Mouse (Mus musculus): ENCODE results near the gene Tacc2. TPM values are rescaled to one million over a fixed set of nuclear protein-coding genes. Genes with fewer than 3 reads are reported as not detected.
A peak's percentile ranks its signal among the peaks of the same experiment; 100 is the strongest.

Tacc2 gene
- total RNA-seq, 2 experiments from 2014 or later, result 187 to 199 TPM

DNA sequence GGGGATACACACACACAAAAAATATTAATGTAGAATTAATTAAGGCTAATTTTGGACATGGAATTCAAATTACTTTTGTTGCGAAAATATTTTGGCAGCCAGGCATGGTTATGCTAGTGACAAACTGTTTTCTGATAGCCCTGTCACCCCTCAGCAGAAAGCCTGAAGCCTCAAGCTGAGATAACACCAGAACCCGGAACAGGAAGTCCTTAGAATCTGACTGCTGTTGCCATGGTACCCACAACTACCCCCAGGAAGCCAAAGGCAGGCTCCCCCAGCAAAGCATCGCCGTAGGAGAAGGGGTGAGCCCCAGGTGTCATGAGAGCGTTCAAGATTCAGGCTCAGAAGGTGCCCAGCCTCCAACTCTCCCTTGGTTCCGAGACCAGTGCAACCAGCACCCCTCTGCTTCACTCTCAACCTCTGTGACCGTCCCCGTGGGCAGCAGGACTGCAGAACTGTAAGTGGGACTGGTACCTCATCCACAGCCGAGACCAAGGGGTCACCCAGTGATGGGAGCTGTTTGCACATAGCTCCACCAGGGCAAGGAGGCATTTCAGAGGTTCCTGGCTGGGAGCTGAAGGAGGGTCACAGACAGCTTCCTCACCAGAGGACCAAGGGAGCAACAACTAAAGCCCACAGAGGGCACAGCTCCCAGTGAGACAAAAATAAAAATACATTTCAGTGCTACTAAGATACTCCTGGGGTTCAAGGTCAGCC is 196.8 kb downstream of the Tacc2 start, which contains the start of gene Btbd16:
Btbd16 (plus strand) TSS at position 156 of the 717 bp plus-strand sequence.
- no peak for DNase-seq

DNA sequence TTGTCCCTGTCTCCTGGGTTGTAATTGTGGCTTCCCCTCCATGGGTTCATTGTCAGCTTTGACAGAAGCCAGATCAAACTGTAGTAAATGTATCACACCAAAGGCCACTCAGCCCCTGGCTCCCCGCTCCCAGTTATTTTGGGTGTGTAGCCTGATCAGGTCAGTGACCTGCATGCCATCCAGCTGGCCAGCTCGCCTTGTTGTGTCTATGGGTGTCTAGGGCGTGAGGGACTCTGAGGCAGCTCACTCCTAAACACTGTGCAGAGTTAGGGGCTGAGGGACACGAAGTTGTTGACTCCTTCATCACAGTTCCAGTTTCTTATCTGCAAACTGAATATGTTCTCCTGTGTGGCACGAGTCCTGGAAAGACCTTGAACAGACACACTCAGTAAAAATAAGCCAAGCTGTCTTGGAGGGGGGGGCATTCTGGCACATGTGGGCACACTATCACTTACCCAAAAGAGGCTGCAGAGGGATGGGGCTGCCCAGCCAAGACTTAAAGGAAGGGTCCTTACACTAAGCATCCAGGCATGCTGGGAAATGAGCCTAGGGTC is 203.7 kb downstream of the Tacc2 start:
- no peak for DNase-seq

DNA sequence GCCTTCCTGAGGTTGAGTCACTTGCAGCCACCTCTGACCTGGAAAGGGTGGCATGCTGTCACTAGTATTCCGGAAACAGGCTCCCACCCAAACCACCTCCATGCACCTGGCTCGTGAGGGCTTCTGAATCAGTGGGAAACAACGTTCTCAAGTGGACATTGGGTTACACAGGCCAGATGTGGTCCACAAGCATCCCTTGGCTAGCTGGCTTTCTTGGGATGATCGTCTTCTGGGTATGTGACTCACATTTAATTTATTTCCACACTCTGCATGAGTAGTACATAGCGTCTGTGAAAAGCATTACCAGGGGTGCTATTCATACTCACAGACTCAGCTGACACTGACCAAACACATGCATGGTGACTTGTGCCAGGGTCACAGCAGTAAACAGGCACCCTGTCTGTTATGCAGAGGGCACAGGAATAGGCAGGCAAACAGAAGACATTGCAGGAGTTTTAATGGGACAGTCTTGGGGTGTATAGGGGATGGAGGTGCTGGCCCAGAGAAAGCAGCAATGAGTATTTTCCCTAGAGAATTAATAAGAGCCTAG is 205.3 kb downstream of the Tacc2 start:
- DNase-seq, result no peak

DNA sequence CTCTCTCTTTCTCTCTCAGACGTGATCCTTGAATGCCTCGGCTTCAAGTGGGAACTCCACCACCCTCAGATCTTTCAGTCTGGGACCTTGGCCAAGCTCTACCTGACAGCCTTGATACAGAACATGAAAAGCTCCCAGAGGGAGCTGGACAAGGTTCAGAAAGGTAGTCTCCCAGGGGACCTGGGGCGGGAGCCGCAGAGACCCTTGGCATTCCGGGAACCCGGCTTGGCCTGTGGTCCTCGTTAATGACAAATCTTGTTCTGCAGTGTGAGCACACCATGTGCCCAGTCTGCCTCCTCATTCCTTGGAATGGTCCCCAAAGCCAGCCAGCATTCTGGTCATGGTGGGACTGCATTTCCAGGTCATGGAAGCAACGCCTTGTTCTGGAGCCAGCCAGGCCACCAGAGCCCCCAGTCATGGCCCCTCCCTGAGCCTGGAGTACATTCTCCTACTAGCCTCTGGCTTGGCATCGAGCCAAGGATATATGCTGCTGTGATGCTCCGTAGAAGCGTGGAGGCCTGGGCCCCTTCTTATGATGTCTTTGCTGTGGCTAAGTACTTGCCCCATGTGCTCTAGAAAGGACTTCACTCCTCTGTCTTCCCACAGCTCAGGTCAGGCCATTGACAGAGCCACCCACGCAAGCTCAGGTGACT is 208.8 kb downstream of the Tacc2 start:
- no peak for DNase-seq

DNA sequence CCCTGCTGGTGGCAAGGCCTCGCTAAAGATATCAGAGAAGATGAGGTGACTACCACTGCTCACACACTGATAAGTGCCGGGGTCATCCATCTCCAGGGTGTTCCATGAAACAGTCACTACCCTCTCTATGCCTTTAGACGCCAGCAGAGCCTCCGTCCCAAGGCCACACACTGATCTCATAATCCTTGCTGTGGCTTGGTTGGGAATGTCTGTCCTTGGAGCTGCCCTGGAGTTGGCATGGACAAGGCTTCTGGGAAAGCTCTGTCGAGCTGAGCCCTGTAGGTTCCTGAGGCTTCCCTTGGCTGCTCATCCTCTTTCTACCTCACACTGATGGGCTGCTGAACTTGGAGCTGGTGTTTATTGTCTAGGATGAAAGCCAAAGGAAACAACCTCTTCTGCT is 209.5 kb downstream of the Tacc2 start:
- no peak for DNase-seq

DNA sequence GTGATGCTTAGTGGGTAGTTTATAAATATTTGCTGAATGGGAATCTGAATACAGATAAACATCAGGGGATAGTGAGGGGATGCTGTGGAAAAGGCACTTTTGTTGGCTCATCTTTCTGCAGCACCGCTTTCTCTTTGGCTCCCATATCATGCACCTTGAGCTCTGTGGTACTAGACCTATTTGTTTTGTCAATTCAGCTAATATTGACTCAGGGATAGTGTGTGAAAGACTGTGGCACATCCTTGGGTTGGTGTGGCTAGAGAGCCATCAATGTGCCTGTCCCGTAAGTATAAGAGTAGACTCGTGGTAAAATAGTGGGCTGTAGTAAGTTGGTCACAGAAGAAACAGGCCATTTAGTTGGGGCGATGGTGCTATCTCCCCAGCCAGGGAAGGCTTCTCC is 210.3 kb downstream of the Tacc2 start:
- DNase-seq, result no peak

DNA sequence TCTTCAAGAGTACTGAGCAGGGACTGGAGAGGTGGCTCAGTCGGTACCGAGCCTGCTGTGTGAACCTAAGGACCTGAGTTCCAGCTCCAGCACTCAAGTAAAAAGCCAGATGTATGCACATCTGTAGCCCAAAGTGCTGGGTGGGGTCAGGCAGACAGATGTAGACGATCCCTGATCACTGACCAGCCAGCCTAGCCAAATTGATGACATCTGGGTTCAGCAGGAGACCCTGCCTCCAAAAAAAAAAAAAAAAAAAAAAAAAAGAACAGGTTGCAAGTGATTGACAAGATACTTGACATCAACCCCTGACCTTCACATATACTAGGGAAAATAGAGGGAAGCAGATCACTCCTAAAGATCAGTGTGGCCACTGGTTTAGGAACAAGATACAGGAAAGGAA is 211.7 kb downstream of the Tacc2 start:
- no peak for DNase-seq

DNA sequence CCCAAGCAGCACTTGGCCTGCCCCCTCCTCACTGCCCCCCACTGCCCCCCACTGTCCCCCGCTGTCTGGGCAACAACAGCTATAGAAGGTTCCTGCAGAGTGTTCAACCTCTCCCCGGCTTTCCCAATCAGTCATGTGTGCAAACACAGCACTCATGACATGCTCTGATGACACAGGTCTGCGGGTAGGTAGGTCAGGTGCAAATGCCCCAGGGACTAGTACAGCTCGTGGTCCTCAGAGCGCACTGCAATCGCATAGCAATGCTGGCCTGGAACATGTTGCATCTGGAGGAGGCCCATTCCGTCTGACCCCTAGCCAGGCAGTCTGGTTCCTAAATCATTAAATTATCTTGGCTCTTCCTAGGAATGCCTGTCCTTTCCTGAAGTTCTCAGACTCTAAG is 212.2 kb downstream of the Tacc2 start:
- DNase-seq, result no peak

DNA sequence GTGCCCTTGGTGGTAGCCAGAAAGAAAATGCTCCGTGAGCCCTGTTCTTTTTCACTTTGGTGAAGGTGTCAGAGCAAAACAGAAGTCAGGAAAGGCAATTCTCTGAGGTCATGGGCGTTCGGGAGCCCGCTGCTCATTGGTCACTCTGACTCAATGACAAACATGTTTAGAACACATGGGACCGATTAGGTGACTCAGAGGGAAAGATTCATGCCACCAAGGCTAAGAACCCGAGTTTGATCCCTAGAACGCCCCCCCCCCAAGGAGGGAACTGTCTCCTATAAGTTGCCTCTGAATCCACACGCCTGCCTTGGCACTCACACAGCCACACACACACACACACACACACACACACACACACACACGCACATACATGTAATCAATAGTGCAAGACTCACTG is 216.4 kb downstream of the Tacc2 start:
- DNase-seq, result no peak

DNA sequence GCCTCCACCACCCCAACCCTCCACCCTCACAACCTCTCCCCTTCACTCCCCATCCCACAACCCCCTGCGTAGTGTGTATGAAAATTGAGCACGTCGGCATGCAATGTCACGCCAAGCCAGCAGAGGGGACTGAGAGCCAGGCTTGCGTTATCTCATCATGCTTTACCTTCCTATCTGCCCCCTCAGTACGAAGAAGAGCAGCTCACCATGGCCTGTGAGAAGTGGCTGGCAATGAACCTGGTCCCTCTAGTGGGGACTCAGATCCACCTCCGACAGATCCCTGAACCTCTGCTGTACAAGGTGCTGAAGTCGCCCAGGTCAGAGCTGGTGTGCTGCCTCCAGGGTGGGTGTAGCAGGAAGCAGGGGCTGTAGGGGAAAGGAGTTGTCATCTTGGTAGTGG is 219.5 kb downstream of the Tacc2 start:
- no peak for DNase-seq

DNA sequence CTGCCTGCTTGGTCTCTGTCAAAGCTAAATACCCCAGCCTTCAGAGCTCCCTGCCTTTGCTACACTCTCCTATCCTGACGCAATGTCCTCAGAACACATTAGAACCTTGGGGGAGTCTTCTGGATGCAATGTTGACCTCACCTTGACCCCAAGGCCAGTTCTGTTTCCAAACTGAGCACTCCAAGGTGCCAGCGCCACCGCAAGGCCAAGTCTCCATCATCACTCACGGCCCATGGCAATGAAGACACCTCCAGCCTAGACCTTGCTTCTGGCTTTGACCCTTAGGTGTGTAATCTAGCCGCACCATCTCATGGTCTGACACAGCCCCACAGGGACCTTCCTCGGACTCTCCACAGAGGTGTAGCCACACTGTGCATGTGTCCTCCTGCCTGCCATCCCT is 220.3 kb downstream of the Tacc2 start:
- no peak for DNase-seq

DNA sequence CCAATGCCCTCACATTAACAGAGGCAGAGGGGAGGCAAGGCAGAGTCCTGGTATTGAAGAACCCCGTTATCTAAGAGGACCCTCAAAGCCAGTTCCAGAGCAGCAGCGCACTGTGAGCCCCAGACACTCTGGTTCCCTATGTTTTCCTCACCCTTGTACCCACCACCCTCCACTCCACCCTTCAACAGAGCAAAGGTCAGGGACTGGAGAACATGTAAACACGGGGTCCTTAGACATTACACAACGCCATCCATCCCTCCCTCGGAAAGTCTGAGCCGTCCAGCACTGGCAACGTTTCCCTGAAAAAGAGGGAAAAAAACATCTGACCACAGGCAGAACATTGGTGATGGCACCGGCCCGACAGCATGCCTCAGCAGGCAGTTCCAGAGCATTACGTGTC is 222.2 kb downstream of the Tacc2 start:
- no peak for DNase-seq

DNA sequence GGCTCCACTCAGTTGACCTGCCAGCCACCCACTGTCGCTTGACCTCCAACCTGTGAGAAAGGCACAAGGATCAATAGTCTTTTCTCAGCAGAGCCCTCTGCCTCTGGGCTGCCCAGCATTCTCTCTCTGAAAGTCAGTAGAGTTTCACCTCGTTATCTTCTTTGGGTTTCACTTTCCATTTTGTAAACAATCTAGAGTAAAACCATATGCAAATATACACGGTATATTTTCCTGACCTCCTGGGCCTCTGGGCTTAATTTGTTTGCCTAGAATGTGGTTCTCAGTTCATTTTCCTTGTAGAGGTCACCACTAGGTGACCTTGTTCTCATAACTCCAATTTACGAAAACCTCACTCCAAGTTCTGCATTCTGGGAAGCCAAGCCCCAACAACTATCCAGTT is 223.4 kb downstream of the Tacc2 start:
- DNase-seq, result no peak

DNA sequence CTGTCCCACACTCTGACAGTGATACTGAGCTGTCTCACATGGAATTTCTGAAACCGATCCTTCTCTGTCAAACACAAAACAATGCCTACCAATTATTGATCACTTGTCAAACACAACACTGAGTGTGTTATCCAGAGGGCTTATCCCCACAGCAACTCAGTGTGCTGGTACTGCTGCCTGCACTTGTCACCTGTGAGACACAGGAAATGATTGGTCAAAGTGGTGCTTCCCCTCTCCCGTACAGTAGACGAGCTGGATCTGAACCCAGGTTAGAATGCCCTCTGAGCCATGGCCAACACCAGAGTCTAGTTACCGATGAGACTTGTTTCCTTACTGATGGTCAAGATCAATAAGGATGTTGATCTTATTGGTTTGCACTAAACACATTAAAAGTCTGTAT is 224.6 kb downstream of the Tacc2 start:
- DNase-seq, result no peak

DNA sequence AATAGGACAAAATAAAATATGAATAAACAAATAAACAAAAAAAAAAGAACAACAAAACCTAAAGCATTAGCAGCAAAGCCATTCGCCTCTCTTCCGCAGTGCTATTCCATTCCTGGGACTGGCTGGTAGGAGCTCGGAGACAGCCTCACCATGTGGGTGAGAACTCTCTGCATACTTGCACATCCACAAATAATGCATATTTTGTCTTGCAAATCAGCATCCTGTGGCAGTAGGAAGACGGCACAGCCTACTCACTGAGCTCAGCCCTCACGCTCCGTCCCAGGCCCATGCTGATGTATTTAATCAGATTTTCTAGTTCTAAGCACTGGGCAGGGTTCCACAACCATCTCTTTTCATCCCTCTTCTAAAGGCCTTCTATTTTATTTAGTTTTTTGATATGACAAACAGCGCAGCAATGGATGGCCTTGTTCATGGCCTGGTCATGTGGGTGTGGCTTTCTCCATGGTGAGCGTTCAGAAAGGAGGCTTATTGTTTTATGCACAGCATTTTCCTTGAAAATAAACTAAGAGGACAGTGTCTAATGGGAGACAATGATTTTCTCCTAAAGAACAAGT is 226.1 kb downstream of the Tacc2 start:
- no peak for DNase-seq

DNA sequence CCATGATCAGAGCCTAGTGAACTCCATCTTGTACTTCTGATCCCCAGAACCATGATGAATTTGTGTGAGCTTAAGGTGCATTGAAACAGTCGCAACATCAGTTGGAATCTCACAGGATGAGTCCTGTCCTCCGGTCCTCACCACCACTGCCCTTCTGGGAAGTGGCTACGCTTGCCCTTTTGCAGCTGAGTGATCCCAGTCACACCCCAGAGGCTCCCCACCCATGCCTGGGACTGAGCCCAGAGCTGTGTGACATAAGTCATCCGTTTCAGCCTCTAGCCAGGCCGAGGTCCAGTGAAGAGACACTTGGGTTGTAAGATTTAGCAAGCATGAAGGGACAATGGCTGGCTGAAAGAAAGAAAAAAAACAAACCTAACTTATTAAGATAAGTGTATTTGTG is 227.8 kb downstream of the Tacc2 start:
- no peak for DNase-seq

DNA sequence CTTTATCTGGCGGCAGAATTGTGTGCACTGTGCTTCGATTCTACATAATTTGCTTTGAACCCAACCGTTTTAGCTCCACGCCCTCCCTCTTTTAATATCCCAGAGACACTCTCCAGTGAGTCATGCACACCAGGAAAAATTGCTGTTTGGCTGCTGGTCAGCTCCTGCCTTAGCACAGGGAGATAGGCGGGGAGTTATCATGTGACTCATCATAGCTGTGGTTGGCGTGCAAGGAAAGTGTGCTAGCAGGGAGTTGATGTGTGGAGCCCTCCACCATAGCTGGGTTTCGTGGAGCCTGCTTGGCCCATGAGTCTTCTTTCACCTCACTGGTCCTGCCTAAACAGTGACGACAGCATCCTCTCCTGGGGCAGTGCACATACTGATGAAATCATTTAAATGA is 230.5 kb downstream of the Tacc2 start:
- peak; percentile 31 for DNase-seq

DNA sequence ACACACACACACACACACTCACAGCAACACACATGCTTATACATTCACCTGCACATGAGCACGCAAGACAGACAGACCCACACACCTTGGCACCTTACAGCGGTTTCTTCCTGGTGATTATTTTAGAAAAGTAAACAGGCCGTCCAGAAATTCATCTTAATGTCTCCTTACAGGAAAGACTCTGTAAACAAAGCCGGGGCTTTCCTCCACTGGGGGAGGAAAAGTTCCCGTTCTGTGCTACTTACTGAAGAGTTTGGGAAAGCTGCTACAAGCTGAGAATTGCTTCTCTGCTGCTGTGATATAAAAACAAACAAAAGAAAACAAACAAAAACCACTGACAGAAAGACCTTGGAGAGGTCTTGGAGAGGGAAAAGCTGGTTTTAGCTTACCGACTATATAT is 231.5 kb downstream of the Tacc2 start:
- no peak for DNase-seq

DNA sequence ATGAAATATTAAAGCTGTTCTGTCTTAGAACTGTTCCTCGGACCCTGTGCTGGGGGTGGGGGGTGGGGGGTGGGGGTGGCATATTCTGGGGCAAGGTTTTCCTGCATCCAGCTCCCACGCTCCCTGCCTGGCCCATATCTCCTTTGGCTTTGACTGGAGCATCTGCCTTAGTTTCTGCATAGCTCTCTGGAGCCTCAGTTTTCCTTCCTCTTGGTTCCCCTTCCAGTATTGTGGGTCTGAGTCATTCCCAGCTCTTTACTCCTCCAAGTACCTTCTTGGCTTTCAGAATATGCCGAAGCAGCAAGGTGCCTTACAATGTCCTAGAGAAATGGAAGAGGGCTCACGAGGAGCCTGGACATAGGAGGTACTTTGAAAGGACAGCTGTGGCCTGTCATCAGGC is 233.0 kb downstream of the Tacc2 start:
- DNase-seq, result no peak

DNA sequence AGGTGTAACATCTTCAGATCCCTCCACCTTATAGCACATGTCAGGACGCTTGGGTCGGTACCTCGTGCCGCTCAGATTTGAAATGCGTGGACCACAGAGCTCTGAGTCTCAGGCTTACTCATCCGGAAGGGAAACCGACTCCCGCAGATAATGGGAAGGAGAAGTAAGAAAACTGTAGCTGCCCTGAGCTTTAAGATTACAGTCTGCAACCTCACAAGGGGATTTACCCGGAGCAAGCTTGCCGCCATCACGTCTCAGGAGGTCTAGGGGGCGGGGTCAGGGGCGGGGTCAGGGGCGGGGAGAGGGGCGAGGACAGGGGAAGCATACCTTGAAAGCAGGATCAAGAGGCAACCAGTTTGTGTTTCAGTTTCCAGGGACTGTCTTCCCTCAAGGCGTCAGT is 235.2 kb downstream of the Tacc2 start:
- no peak for DNase-seq

All from gastrocnemius, postnatal 10 days (tissue).